25 mouse cellular contexts compared by ENCODE assay signal in genomic region chr19:56897654-56898053, GRCm38 (mm10). TPM values are rescaled to one million over a fixed set of nuclear protein-coding genes. Genes with fewer than 3 reads are reported as not detected.
DNase-seq lines count a peak whose midpoint lies in the region; ATAC-seq and TF ChIP-seq lines count a peak whose summit lies in the region.
"Had no signal": no experiment of that assay in that cellular context is flagged by ENCODE, and none has a peak within 500 bp of the region (broad histone marks: within the 10 kb centered on the region; RNA-seq: fewer than 3 reads in every experiment).

No protein-coding gene starts in this region.

- no peaks in the 10 kb centered on the region for H3K36me3 ChIP-seq in kidney, embryonic 15.5 days
- no peaks in the 10 kb centered on the region for H3K36me3 ChIP-seq in forebrain, embryonic 10.5 days (replicated peaks)
- H3K36me3 ChIP-seq: embryonic facial prominence, embryonic 12.5 days; heart, embryonic 10.5 days; hindbrain, embryonic 12.5 days had no signal

- peak; percentile 5; the same call in 1 of the 2 replicates for ATAC-seq in kidney, embryonic 15.5 days (replicated peaks; ENCODE audit: low FRiP score)
- ATAC-seq: forebrain, embryonic 13.5 days; forebrain, postnatal 0 days; hindbrain, postnatal 0 days had no signal

- 76% methylated on average over 16 of the region's 16 CpGs for WGBS in kidney, embryonic 15.5 days
- 87% methylated on average over 16 of the region's 16 CpGs for WGBS in forebrain, embryonic 10.5 days

- no peak for TF ChIP-seq CTCF in layer of hippocampus, adult 2 months (conservative IDR thresholded peaks at IDR 0.05)

- no peak overlapping the region for H3K9ac ChIP-seq in kidney, embryonic 15.5 days
- H3K9ac ChIP-seq: embryonic facial prominence, embryonic 12.5 days; forebrain, embryonic 13.5 days; forebrain, postnatal 0 days; hindbrain, embryonic 12.5 days had no signal

- H3K27me3 ChIP-seq in kidney, embryonic 15.5 days, result peaks cover 3% of the 10 kb centered on the region; the same call in 1 of the 2 replicates
- no peaks in the 10 kb centered on the region for H3K27me3 ChIP-seq in forebrain, embryonic 10.5 days (ENCODE audit: poor library complexity, severe bottlenecking)
- H3K27me3 ChIP-seq: embryonic facial prominence, embryonic 12.5 days; forebrain, embryonic 13.5 days; hindbrain, embryonic 12.5 days had no signal

- H3K27ac ChIP-seq in kidney, embryonic 15.5 days, result peak overlapping the region; percentile 81
- no peak overlapping the region for H3K27ac ChIP-seq in layer of hippocampus, adult 2 months
- no peak overlapping the region for H3K27ac ChIP-seq in forebrain, embryonic 10.5 days
- H3K27ac ChIP-seq: forebrain, embryonic 13.5 days; gastrocnemius, adult 2 months; heart, embryonic 10.5 days; hindbrain, embryonic 12.5 days; hindbrain, postnatal 0 days had no signal

- peak; percentile 33 for DNase-seq in testis, postnatal 14 days (ENCODE audit: low spot score)
- no peak for DNase-seq in testis, postnatal 10 days (ENCODE audit: low spot score)
- peak; percentile 61 for DNase-seq in kidney, postnatal 14 days
- no peak for DNase-seq in cerebellum, postnatal 14 days
- DNase-seq in layer of hippocampus, adult 2 months (ENCODE audit: low spot score in 2 of 2), result no peak
- DNase-seq in forebrain, embryonic 10.5 days (ENCODE audit: extremely low spot score, low spot score), result no peak
- DNase-seq in gastrocnemius, adult 8-10 months (ENCODE audit: low spot score in 2 of 2), result no peak
- DNase-seq: adrenal gland, postnatal 14 days; cerebellum, adult 2 months; cerebellum, postnatal 10 days; embryo, embryonic 11 days; forebrain, postnatal 0 days; gastrocnemius, adult 2 months; gastrocnemius, postnatal 36 days; heart, adult 11 months; heart, postnatal 10 days; heart, postnatal 4 days had no signal

- peaks cover 45% of the 10 kb centered on the region for H3K4me1 ChIP-seq in kidney, embryonic 15.5 days
- 0 out of 2 replicates have a peak, but pooled peaks cover 4% of the 10 kb centered on the region for H3K4me1 ChIP-seq in forebrain, embryonic 10.5 days
- H3K4me1 ChIP-seq: forebrain, embryonic 13.5 days; hindbrain, embryonic 12.5 days had no signal

- H3K4me2 ChIP-seq in kidney, embryonic 15.5 days, result no peak overlapping the region
- H3K4me2 ChIP-seq: embryonic facial prominence, embryonic 12.5 days; forebrain, embryonic 13.5 days; hindbrain, embryonic 12.5 days had no signal

- no peaks in the 10 kb centered on the region for H3K9me3 ChIP-seq in kidney, embryonic 15.5 days (replicated peaks)
- no peaks in the 10 kb centered on the region for H3K9me3 ChIP-seq in forebrain, embryonic 10.5 days
- H3K9me3 ChIP-seq: embryonic facial prominence, embryonic 12.5 days; forebrain, embryonic 13.5 days; heart, embryonic 10.5 days; hindbrain, embryonic 12.5 days had no signal

- no peak overlapping the region for H3K4me3 ChIP-seq in kidney, embryonic 15.5 days (replicated peaks)
- H3K4me3 ChIP-seq in layer of hippocampus, adult 2 months, result no peak overlapping the region
- no peak overlapping the region for H3K4me3 ChIP-seq in forebrain, embryonic 10.5 days
- H3K4me3 ChIP-seq: embryonic facial prominence, embryonic 12.5 days; forebrain, embryonic 13.5 days; gastrocnemius, adult 2 months; heart, embryonic 10.5 days; hindbrain, embryonic 12.5 days had no signal

RNA-seq across cellular contexts. Expression of gene Vwa2, which starts 23.6 kb away (rescaled TPM):
- polyA plus RNA-seq in kidney, embryonic 15.5 days (2015; fragmentation: Nextera tagmentation; extraction: Ambion mirVana), result 18.1 and 18.8 TPM in 2 replicates
- total RNA-seq in layer of hippocampus, adult 2 months (2021), result not detected
- 1.7 and 2.6 TPM in 2 replicates for polyA plus RNA-seq in forebrain, embryonic 10.5 days (2016; fragmentation: Nextera tagmentation; extraction: Ambion mirVana)
- total RNA-seq in gastrocnemius, adult 8-10 months (2022), result not detected
- total RNA-seq: adrenal gland, postnatal 14 days; common myeloid progenitor, adult 5-6 weeks; gastrocnemius, adult 2 months; gastrocnemius, postnatal 36 days; heart, postnatal 10 days; heart, postnatal 4 days; MEL had no signal

Comparison
In these comparisons a context has a peak if more than half of its experiments do, and no peak if none do; other contexts are left out.
1. DNase-seq: peak in testis, postnatal 14 days (single experiment) and kidney, postnatal 14 days (single experiment); none in testis, postnatal 10 days (single experiment), cerebellum, postnatal 14 days (0 of 2), layer of hippocampus, adult 2 months (0 of 2), forebrain, embryonic 10.5 days (single experiment) and gastrocnemius, adult 8-10 months (0 of 2).